Mouse (Mus musculus): ENCODE measurements around the gene St7. TPM values are rescaled to one million over a fixed set of nuclear protein-coding genes. Genes with fewer than 3 reads are reported as not detected.

The St7 gene
- polyA plus RNA-seq, 1 experiment: 7.4 TPM

DNA sequence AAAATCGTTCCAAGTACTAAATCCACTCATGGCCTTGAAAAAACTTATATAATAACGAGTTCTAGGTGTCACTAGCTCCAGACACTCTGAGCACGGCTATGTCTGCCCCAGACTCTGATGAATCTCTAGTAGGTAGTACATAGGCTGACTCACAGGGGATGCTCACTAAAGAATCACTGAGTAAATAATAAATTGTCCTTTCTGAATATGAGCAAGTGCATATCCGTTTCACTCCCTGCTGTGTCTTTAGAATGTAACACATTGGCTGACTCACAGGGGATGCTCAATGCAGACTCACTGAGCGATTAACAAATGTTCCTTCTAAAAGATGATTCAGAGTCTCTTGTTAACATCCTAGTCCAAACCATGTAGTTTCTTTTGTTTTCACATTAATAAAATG, 285.6 kb downstream of the St7 start:
- no peaks in the 10 kb centered on the region for H3K36me3 ChIP-seq (ENCODE audit: control insufficient read depth, insufficient read depth, low read length, poor library complexity, severe bottlenecking)
- no peak overlapping the region for H3K27ac ChIP-seq (ENCODE audit: insufficient read depth, low read length)
- TF ChIP-seq POLR2A (IDR thresholded peaks at IDR 0.05; ENCODE audit: insufficient read depth, low read length) (no peak), EP300 (IDR thresholded peaks at IDR 0.05; ENCODE audit: insufficient read depth, low read depth, low read length) (no peak), CTCF (IDR thresholded peaks at IDR 0.05; ENCODE audit: low read depth, low read length) (no peak)
- no peak overlapping the region for H3K9ac ChIP-seq (ENCODE audit: low read depth, poor library complexity, severe bottlenecking)
- H3K9me3 ChIP-seq (replicated peaks; ENCODE audit: control insufficient read depth, insufficient read depth, low read length, poor library complexity, severe bottlenecking): no peaks in the 10 kb centered on the region
- no peaks in the 10 kb centered on the region for H3K4me1 ChIP-seq (ENCODE audit: control insufficient read depth, insufficient read depth, low read length)
- H3K4me3 ChIP-seq (ENCODE audit: low read depth, low read length): no peak overlapping the region
- H3K27me3 ChIP-seq (ENCODE audit: control insufficient read depth, insufficient read depth, low read length, poor library complexity, severe bottlenecking): no peaks in the 10 kb centered on the region

DNA sequence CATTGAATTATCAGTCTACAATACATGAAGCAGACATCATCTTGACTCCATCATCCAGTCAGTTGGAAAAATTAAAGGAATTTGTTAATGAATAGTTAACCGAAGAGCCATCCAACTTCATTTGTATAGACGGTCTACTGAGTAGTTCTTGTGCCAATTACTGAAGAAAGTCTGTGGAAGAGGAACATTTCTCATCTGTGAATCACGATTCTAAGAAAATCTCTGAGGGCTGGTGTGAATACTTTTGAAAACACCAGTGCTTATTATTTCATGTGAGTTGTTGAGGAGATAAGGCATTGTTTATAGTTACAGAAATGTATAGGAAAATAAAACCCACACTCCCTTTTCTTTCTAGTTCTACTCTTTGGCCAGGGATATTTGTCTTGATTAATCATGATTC, 286.1 kb downstream of the St7 start:
- Histone ChIP-seq H3K36me3 (ENCODE audit: control insufficient read depth, insufficient read depth, low read length, poor library complexity, severe bottlenecking) (no peaks in the 10 kb centered on the region), H3K27me3 (ENCODE audit: control insufficient read depth, insufficient read depth, low read length, poor library complexity, severe bottlenecking) (no peaks in the 10 kb centered on the region)
- no peak for TF ChIP-seq CTCF (IDR thresholded peaks at IDR 0.05; ENCODE audit: low read depth, low read length)
- no peak for TF ChIP-seq POLR2A (IDR thresholded peaks at IDR 0.05; ENCODE audit: insufficient read depth, low read length)
- TF ChIP-seq EP300 (IDR thresholded peaks at IDR 0.05; ENCODE audit: insufficient read depth, low read depth, low read length): no peak

DNA sequence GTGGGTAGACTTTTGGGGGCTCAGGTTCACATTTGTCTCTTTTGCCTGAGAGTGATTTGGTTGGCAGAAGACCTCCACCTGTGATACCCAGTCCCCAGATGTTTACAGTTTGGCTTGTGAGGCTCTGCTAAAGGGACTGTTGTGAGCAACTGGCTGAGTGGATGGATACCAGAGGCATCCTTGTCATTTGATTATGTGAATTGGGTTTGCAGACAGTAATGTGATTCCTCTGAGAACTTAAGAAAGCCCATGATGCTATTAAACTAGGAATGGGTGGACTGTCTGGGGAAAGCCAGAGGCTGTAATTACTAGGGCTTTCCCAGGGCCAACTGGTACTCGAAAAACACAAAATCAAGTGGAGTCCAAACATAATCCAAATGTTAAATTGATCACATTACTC, 286.6 kb downstream of the St7 start:
- no peaks in the 10 kb centered on the region for H3K36me3 ChIP-seq (ENCODE audit: control insufficient read depth, insufficient read depth, low read length, poor library complexity, severe bottlenecking)
- no peak overlapping the region for H3K9ac ChIP-seq (ENCODE audit: low read depth, poor library complexity, severe bottlenecking)
- no peaks in the 10 kb centered on the region for H3K9me3 ChIP-seq (replicated peaks; ENCODE audit: control insufficient read depth, insufficient read depth, low read length, poor library complexity, severe bottlenecking)
- no peaks in the 10 kb centered on the region for H3K27me3 ChIP-seq (ENCODE audit: control insufficient read depth, insufficient read depth, low read length, poor library complexity, severe bottlenecking)
- no peaks in the 10 kb centered on the region for H3K4me1 ChIP-seq (ENCODE audit: control insufficient read depth, insufficient read depth, low read length)
- no peak overlapping the region for H3K27ac ChIP-seq (ENCODE audit: insufficient read depth, low read length)
- H3K4me3 ChIP-seq (ENCODE audit: low read depth, low read length): no peak overlapping the region
- no peak for TF ChIP-seq EP300 (IDR thresholded peaks at IDR 0.05; ENCODE audit: insufficient read depth, low read depth, low read length)
- TF ChIP-seq POLR2A (IDR thresholded peaks at IDR 0.05; ENCODE audit: insufficient read depth, low read length): no peak
- no peak for TF ChIP-seq CTCF (IDR thresholded peaks at IDR 0.05; ENCODE audit: low read depth, low read length)

More for the DNA sequence above, 286.1 kb downstream of the St7 start:
- no peak overlapping the region for H3K27ac ChIP-seq (ENCODE audit: insufficient read depth, low read length)
- no peak overlapping the region for H3K9ac ChIP-seq (ENCODE audit: low read depth, poor library complexity, severe bottlenecking)
- no peak overlapping the region for H3K4me3 ChIP-seq (ENCODE audit: low read depth, low read length)
- H3K4me1 ChIP-seq (ENCODE audit: control insufficient read depth, insufficient read depth, low read length): no peaks in the 10 kb centered on the region
- no peaks in the 10 kb centered on the region for H3K9me3 ChIP-seq (replicated peaks; ENCODE audit: control insufficient read depth, insufficient read depth, low read length, poor library complexity, severe bottlenecking)

DNA sequence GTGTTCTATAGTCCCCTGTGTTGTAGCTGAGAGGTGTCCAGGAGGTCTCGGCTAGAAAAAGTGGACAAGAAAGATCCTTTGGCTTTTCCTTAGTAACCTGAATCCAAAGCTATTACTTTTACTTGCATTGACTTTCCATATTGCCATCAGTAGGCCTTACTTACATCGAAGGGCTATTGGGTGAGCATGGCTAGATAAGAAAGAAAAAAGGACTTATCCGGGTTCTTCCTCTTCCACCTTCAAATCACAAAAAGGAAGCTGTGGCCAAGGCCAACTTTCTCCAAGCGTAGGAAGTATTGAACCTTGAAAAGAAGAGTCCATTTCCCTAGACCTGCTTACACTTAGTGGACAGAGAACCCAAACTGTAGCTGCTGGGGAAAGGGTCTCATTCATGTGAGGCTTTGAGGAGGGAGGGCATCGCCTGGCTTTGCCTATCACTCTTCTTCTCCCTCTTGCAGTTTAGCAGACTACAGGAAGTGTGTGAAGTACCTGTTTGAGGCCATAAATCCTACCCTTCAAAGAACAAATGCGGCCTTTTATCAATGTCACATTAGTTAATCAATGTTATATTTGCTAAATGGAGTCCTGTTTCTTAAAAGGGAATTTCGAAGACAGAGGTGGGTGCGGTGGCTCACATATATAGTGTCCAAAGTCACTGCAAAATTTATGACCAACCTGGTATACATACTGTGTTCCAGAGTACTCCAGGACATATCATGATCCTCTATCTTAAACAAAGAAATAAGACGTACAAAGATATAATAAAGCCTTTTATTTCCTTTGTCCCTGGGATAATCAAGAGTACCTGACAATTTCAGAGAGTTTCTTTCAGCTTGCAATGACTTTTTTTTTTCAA, 297.7 kb downstream of the St7 start:
- no peak overlapping the region for H3K27ac ChIP-seq (ENCODE audit: insufficient read depth, low read length)
- H3K36me3 ChIP-seq (ENCODE audit: control insufficient read depth, insufficient read depth, low read length, poor library complexity, severe bottlenecking): no peaks in the 10 kb centered on the region
- no peaks in the 10 kb centered on the region for H3K4me1 ChIP-seq (ENCODE audit: control insufficient read depth, insufficient read depth, low read length)

DNA sequence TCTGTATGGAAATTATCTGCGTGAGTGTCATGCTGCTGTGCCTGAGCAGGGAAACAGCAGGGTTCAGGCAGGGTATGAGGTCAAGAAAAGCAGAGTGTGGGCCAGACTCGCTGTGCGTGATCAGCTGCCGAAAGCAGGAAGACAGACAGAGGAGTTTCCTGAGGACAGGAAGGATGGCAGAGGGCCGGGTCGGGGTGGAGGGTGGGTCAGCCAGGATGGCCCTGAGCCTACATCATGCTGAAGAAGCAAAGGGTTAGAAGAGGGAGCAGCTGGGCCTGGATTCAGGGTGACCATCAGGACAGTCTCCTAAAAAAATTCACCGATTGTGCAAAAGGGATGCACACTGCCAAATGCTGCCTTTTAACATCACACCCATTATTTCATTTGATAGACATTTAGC, 298.9 kb downstream of the St7 start:
- H3K4me3 ChIP-seq (ENCODE audit: low read depth, low read length): no peak overlapping the region
- H3K4me1 ChIP-seq (ENCODE audit: control insufficient read depth, insufficient read depth, low read length): no peaks in the 10 kb centered on the region
- no peak overlapping the region for H3K9ac ChIP-seq (ENCODE audit: low read depth, poor library complexity, severe bottlenecking)
- no peaks in the 10 kb centered on the region for H3K36me3 ChIP-seq (ENCODE audit: control insufficient read depth, insufficient read depth, low read length, poor library complexity, severe bottlenecking)
- no peak overlapping the region for H3K27ac ChIP-seq (ENCODE audit: insufficient read depth, low read length)
- no peaks in the 10 kb centered on the region for H3K9me3 ChIP-seq (replicated peaks; ENCODE audit: control insufficient read depth, insufficient read depth, low read length, poor library complexity, severe bottlenecking)
- no peak for TF ChIP-seq POLR2A (IDR thresholded peaks at IDR 0.05; ENCODE audit: insufficient read depth, low read length)
- no peak for TF ChIP-seq EP300 (IDR thresholded peaks at IDR 0.05; ENCODE audit: insufficient read depth, low read depth, low read length)
- TF ChIP-seq CTCF (IDR thresholded peaks at IDR 0.05; ENCODE audit: low read depth, low read length): no peak
- no peaks in the 10 kb centered on the region for H3K27me3 ChIP-seq (ENCODE audit: control insufficient read depth, insufficient read depth, low read length, poor library complexity, severe bottlenecking)

More for the DNA sequence above, 297.7 kb downstream of the St7 start:
- Histone ChIP-seq H3K9ac (ENCODE audit: low read depth, poor library complexity, severe bottlenecking) (no peak overlapping the region), H3K4me3 (ENCODE audit: low read depth, low read length) (no peak overlapping the region), H3K9me3 (replicated peaks; ENCODE audit: control insufficient read depth, insufficient read depth, low read length, poor library complexity, severe bottlenecking) (no peaks in the 10 kb centered on the region), H3K27me3 (ENCODE audit: control insufficient read depth, insufficient read depth, low read length, poor library complexity, severe bottlenecking) (no peaks in the 10 kb centered on the region)
- TF ChIP-seq POLR2A (IDR thresholded peaks at IDR 0.05; ENCODE audit: insufficient read depth, low read length) (no peak), EP300 (IDR thresholded peaks at IDR 0.05; ENCODE audit: insufficient read depth, low read depth, low read length) (no peak), CTCF (IDR thresholded peaks at IDR 0.05; ENCODE audit: low read depth, low read length) (no peak)

Other genes starting within 250 kb of the St7 start
- gene Met, start 229.1 kb upstream of the St7 start, polyA plus RNA-seq (2011; ENCODE audit: insufficient read depth, insufficient read length, low read depth, missing spikeins): 11.2 and 13.0 TPM in 2 replicates
- gene Capza2, start 56.7 kb upstream of the St7 start, polyA plus RNA-seq (2011; ENCODE audit: insufficient read depth, insufficient read length, low read depth, missing spikeins): 232 and 240 TPM in 2 replicates